Mouse (Mus musculus) neutrophil, adult 5-6 weeks (primary cell): ENCODE measurements around the gene Dph3. TPM values are rescaled to one million over a fixed set of nuclear protein-coding genes. Genes with fewer than 3 reads are reported as not detected.
"Not testable (repeated sequence)": the region's sequence is repeated elsewhere in the genome, so short reads cannot be mapped to it uniquely, and the experiment has no call there.

Experiments used
- ATAC-seq: fragments of 151-379, 151-347 bp; 2 replicates; pipeline ENCODE4 v1.8.0; 2017; ENCODE audit warnings: mild to moderate bottlenecking, moderate TSS enrichment; ENCODE audit not compliant: insufficient number of reproducible peaks, poor library complexity, low FRiP score, severe bottlenecking; ENCODE audit errors: extremely low read depth
- total RNA-seq: library from RNA; stranded (forward); fragments of 200-1000 nt; gene quantifications from 2 replicates; pipeline ENCODE4 v1.2.3, GENCODE M21; 2017

The Dph3 gene
- total RNA-seq, 1 experiment from 2014 or later: 54.5 TPM

GRCm38 (mm10) chr14:32087584-32088248 lies 2.2 kb upstream of the Dph3 start:
- ATAC-seq: not testable (repeated sequence)

- no peak for ATAC-seq
Observed at GRCm38 (mm10) chr14:32086226-32086625, 697 bp upstream of the Dph3 start.

- ATAC-seq: peak; percentile 68
Observed at GRCm38 (mm10) chr14:32084761-32085485, 606 bp downstream of the Dph3 start, which contains the start of gene Oxnad1. Gene Oxnad1 (plus strand): TSS chr14:32085374.

GRCm38 (mm10) chr14:32083466-32083865 lies 2.1 kb downstream of the Dph3 start:
- no peak for ATAC-seq

- ATAC-seq: no peak
Observed at GRCm38 (mm10) chr14:32082891-32083290, 2.6 kb downstream of the Dph3 start.

GRCm38 (mm10) chr14:32081026-32081425 lies 4.5 kb downstream of the Dph3 start:
- ATAC-seq: no peak

GRCm38 (mm10) chr14:32076896-32077575 lies 8.5 kb downstream of the Dph3 start:
- ATAC-seq: peak; percentile 74

- ATAC-seq: no peak
Observed at GRCm38 (mm10) chr14:32073901-32074300, 11.6 kb downstream of the Dph3 start.

- ATAC-seq: no peak
Observed at GRCm38 (mm10) chr14:32073211-32073685, 12.3 kb downstream of the Dph3 start.

GRCm38 (mm10) chr14:32072807-32073206 lies 12.7 kb downstream of the Dph3 start:
- no peak for ATAC-seq

- ATAC-seq: no peak
Observed at GRCm38 (mm10) chr14:32061398-32061797, 24.1 kb downstream of the Dph3 start.

- no peak for ATAC-seq
Observed at GRCm38 (mm10) chr14:32057664-32058063, 27.9 kb downstream of the Dph3 start.

GRCm38 (mm10) chr14:32056675-32057074 lies 28.9 kb downstream of the Dph3 start:
- no peak for ATAC-seq

- no peak for ATAC-seq
Observed at GRCm38 (mm10) chr14:32055781-32056180, 29.7 kb downstream of the Dph3 start.

- ATAC-seq: no peak
Observed at GRCm38 (mm10) chr14:32054788-32055187, 30.7 kb downstream of the Dph3 start.

- ATAC-seq: no peak
Observed at GRCm38 (mm10) chr14:32053895-32054294, 31.6 kb downstream of the Dph3 start.

- no peak for ATAC-seq
Observed at GRCm38 (mm10) chr14:32050171-32050570, 35.4 kb downstream of the Dph3 start.

GRCm38 (mm10) chr14:32046357-32046756 lies 39.2 kb downstream of the Dph3 start:
- ATAC-seq: no peak

GRCm38 (mm10) chr14:32042108-32042507 lies 43.4 kb downstream of the Dph3 start:
- ATAC-seq: no peak
